Mouse (Mus musculus) duodenum, adult 2 months (tissue): Measurements from ENCODE around the gene Acp2. TPM values are rescaled to one million over a fixed set of nuclear protein-coding genes. Genes with fewer than 3 reads are reported as not detected.

Experiments
- polyA plus RNA-seq: library from polyadenylated mRNA; depleted of rRNA; stranded (reverse); fragments of >200 nt; gene quantifications from 2 replicates; pipeline ENCODE4 v1.2.3, GENCODE M21; 2012; ENCODE audit warnings: low replicate concordance; rRNA removed

Gene Acp2
- polyA plus RNA-seq, result 19.6 and 21.0 TPM in 2 replicates

DNA sequence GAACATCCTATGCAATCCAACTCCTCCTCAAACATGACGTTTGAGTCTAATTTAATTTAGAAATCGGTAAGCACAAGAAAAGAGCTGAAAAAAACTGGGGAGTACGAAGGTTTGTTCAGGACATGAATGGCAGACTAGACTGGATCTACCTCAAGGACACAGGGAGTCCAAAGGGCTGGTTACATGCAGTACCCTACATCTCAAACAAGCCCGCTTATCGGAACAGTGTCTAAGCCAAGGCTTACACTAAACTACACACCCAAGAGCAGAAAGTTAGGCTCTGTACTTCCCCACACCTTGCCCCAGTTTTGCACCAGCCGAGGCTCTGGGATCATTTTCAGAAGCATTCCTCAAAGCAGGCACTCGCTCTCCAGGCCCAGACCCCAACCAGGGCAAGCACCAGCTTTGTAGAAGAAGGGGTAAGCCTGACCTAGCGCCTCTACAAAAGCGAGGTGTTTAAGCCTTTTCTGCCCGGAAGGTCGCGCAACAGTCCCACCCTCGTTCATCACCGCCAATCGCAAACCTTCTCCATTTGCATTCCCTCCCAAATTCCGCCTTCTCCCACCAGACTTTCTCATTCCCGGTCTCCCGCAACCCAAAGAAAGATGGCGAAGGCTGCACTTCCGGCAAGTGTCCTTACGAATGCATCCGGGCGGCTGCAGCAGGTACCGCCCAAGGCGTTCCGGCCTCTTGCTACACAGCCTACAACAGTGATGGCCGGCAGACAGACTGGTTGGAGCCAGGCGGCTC, at the start of gene Acp2, which contains the start of gene Nr1h3:
Acp2 (plus strand) TSS at position 664 of the 750 bp plus-strand sequence.
Nr1h3 (minus strand) TSS at position 613 of the 750 bp plus-strand sequence.

GRCm38 (mm10) chr2:91183711-91184405, 18.8 kb upstream of the Acp2 start, which contains the start of gene Madd:
TSS of gene Madd (minus strand) at chr2:91183837.

GRCm38 (mm10) chr2:91236601-91237510, 34.2 kb downstream of the Acp2 start, which contains the start of gene Ddb2:
TSS of gene Ddb2 (minus strand) at chr2:91236982.

DNA sequence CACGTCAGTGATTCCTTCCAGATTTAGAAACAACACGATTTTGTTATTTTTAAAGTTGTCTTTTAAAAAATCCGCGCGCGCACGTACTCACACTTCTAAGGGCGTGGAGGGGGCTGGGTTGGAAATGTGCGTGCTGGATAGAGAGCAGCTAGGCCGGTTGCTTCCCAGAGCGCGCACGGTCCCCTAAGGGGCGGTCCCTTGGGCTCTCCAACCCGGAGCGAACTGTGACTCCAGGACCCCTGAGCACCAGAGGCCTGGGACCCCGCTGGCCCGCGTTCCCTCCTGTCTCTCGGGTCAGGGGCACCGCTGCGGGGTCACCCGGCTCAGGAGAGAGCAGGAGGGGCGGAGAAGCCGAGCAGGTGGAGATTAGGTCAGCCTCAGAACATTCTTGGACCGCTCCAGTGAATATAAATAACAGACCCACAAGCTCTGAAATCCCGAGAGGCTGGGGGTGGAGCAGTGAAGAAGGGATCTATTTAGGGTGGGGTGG, 53.0 kb downstream of the Acp2 start, which contains the start of gene Pacsin3:
Pacsin3 (plus strand) TSS at position 294 of the 490 bp plus-strand sequence.

Other genes with a start within 250 kb of the Acp2 start
- gene Rapsn, start 167.3 kb upstream of the Acp2 start, polyA plus RNA-seq, result 0.22 and 0.34 TPM in 2 replicates
- gene Psmc3, start 148.9 kb upstream of the Acp2 start, polyA plus RNA-seq, result 27.3 and 43.1 TPM in 2 replicates
- 15.1 and 26.4 TPM in 2 replicates for gene Slc39a13, start 132.5 kb upstream of the Acp2 start, polyA plus RNA-seq
- 20.7 and 38.0 TPM in 2 replicates for gene Spi1, start 120.5 kb upstream of the Acp2 start, polyA plus RNA-seq
- gene Mybpc3, start 84.7 kb upstream of the Acp2 start, polyA plus RNA-seq, result not detected in 2 replicates
- 7.0 and 7.2 TPM in 2 replicates for gene Madd, start 19.0 kb upstream of the Acp2 start, polyA plus RNA-seq
- 59.0 and 155 TPM in 2 replicates for gene Nr1h3, start 51 bp upstream of the Acp2 start, polyA plus RNA-seq
- 2.7 and 7.5 TPM in 2 replicates for gene Ddb2, start 34.1 kb downstream of the Acp2 start, polyA plus RNA-seq
- 2.4 and 8.0 TPM in 2 replicates for gene Pacsin3, start 53.1 kb downstream of the Acp2 start, polyA plus RNA-seq
- 30.1 and 30.7 TPM in 2 replicates for gene Arfgap2, start 62.1 kb downstream of the Acp2 start, polyA plus RNA-seq
- 3.0 and 3.8 TPM in 2 replicates for gene 1110051M20Rik, start 241.8 kb downstream of the Acp2 start, polyA plus RNA-seq